Mouse (Mus musculus): ENCODE data around the gene Anxa5. TPM values are rescaled to one million over a fixed set of nuclear protein-coding genes. Genes with fewer than 3 reads are reported as not detected.

Anxa5 gene
- polyA plus RNA-seq, 1 experiment, result 313 TPM

DNA sequence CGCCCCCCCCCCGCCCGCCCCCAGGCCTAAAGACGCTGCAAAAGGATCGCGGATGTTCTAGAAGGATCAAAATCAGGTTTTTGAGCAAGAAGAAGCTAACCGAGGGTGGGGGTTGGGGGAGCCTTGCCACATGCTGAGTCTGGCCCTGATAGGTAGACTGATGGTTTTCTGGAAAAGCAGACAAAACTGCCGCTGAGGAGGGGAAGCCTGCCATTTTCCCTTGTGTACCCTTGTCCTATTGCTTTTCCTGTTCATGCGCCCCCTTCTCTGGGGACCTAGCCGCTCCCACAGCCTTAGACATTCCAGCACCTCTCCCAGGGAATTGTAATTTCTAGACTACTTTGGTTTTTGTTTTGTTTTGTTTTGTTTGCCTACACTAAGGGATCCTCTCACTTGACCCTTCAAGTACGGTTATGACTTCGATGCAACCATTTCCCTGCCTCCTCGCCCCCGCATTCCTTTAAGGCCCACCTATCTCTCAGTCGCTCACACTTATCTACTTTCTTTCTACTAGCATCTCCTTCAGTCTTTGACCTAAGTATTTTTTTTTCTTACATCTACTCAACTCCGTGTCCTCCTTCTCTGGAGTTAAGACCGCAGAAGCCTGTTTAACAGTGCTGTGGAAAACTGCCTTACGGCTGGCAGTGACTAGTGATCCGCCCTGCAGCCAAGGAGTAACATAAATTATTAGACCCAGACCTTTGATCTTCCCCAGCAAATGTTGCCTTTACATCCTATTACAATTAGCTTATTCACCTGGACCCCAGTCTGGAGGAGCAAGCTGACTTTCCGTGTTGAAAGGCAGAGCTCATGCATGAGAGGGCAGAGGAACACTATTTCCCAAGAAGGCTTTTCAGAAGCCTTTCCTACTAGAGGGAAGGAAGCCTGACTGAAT is 814 bp upstream of the Anxa5 start:
- TF ChIP-seq CEBPB (IDR thresholded peaks at IDR 0.05; ENCODE audit: insufficient read depth, poor library complexity, severe bottlenecking) (no peak), POLR2AphosphoS2 (IDR thresholded peaks at IDR 0.05; ENCODE audit: insufficient read length, low read depth) (no peak), SRF (IDR thresholded peaks at IDR 0.05; ENCODE audit: control insufficient read depth, insufficient read length, low read depth) (no peak), TCF3 (IDR thresholded peaks at IDR 0.05; ENCODE audit: insufficient read length, low read depth) (no peak), POLR2A (IDR thresholded peaks at IDR 0.05; ENCODE audit: insufficient read length, low read depth) (no peak), TCF12 (IDR thresholded peaks at IDR 0.05; ENCODE audit: insufficient read depth, poor library complexity, severe bottlenecking) (no peak), MYOD1 (IDR thresholded peaks at IDR 0.05; ENCODE audit: control insufficient read depth in 1 of 3, insufficient read length in 2 of 3, low read depth in 2 of 3) (no peak), REST (IDR thresholded peaks at IDR 0.05; ENCODE audit: insufficient read depth, insufficient read length) (no peak), USF1 (IDR thresholded peaks at IDR 0.05; ENCODE audit: low read depth) (no peak), E2F4 (IDR thresholded peaks at IDR 0.05; ENCODE audit: insufficient read depth) (no peak), MYOG (IDR thresholded peaks at IDR 0.05; ENCODE audit: control insufficient read depth in 1 of 3, insufficient read depth in 1 of 3, insufficient read length in 2 of 3, low read depth in 2 of 3) (no peak)
- Histone ChIP-seq H3K4me3 (peak overlapping the region; percentile 90), H3K4me2 (ENCODE audit: low read depth) (peak overlapping the region; percentile 77), H3K79me2 (ENCODE audit: control insufficient read depth, insufficient read depth) (peaks cover 39% of the 10 kb centered on the region), H3ac (ENCODE audit: control insufficient read depth, insufficient read length) (peak overlapping the region; percentile 29), H3K27me3 (ENCODE audit: control insufficient read depth, insufficient read depth, insufficient read length) (no peaks in the 10 kb centered on the region), H3K36me3 (ENCODE audit: control insufficient read depth, insufficient read depth) (no peaks in the 10 kb centered on the region)

DNA sequence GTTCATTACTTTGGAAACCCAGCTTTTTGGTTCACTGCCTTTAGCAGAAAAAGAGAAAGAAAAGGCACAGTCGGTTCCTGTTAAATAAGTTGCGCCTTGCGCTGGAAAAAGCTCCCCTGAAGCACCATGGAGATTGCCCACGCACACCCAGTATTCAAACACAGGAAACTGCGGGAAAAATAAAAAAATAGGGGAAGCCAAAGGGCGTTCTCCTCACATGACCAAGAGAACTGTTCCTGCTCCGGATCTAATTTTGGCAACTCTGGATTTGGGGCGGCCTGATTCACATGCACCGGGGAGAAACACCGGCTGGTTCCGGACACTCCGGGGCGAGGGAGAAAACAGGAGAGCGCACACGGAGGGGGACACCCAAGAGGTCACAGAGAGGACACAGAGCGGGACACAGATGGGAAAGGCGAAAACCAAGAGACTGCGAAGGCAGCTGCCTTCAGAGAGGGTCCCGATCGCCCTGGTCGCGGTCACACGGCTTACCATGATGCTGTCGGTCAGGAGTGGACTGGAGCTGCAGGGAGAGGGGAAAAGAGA is 683 bp downstream of the Anxa5 start:
- H3K27me3 ChIP-seq (ENCODE audit: control insufficient read depth, insufficient read depth, insufficient read length), result no peaks in the 10 kb centered on the region
- peak overlapping the region; percentile 29 for H3ac ChIP-seq (ENCODE audit: control insufficient read depth, insufficient read length)
- no peaks in the 10 kb centered on the region for H3K36me3 ChIP-seq (ENCODE audit: control insufficient read depth, insufficient read depth)
- peak overlapping the region; percentile 90 for H3K4me3 ChIP-seq
- no peak for TF ChIP-seq MAX (IDR thresholded peaks at IDR 0.05; ENCODE audit: low read depth)
- TF ChIP-seq TCF12 (IDR thresholded peaks at IDR 0.05; ENCODE audit: insufficient read depth, poor library complexity, severe bottlenecking), result no peak
- no peak for TF ChIP-seq CEBPB (IDR thresholded peaks at IDR 0.05; ENCODE audit: insufficient read depth, poor library complexity, severe bottlenecking)
- no peak for TF ChIP-seq REST (IDR thresholded peaks at IDR 0.05; ENCODE audit: insufficient read depth, insufficient read length)
- no peak for TF ChIP-seq E2F4 (IDR thresholded peaks at IDR 0.05; ENCODE audit: insufficient read depth)
- TF ChIP-seq USF1 (IDR thresholded peaks at IDR 0.05; ENCODE audit: low read depth), result peak; percentile 65
- TF ChIP-seq POLR2A (IDR thresholded peaks at IDR 0.05; ENCODE audit: insufficient read length, low read depth), result no peak
- H3K4me2 ChIP-seq (ENCODE audit: low read depth), result peak overlapping the region; percentile 72
- H3K79me2 ChIP-seq (ENCODE audit: control insufficient read depth, insufficient read depth), result peaks cover 54% of the 10 kb centered on the region

DNA sequence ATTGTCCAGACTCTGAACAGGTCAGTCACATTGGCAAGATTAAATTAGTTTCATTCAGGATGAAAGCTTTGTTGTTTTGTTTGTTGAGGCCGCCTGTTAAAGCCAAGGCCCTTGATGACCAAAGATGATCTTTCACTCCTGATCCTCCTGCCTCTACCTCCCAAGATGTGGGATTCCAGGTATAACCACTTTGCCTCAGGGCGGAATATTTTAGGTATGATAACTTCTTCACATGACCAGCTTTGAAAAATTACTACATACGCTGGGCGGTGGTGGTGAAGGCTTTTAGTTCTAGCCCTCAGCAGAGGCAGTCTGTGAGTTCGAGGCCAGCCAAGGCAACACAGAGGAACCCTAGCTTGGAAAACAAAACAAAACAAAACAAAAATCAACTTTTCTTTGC is 1.3 kb downstream of the Anxa5 start:
- Histone ChIP-seq H3K79me2 (ENCODE audit: control insufficient read depth, insufficient read depth) (peaks cover 58% of the 10 kb centered on the region), H3ac (ENCODE audit: control insufficient read depth, insufficient read length) (peak overlapping the region; percentile 29), H3K4me3 (peak overlapping the region; percentile 90), H3K36me3 (ENCODE audit: control insufficient read depth, insufficient read depth) (no peaks in the 10 kb centered on the region), H3K27me3 (ENCODE audit: control insufficient read depth, insufficient read depth, insufficient read length) (no peaks in the 10 kb centered on the region), H3K4me2 (ENCODE audit: low read depth) (peak overlapping the region; percentile 72)
- TF ChIP-seq E2F4 (IDR thresholded peaks at IDR 0.05; ENCODE audit: insufficient read depth), result no peak
- no peak for TF ChIP-seq MAX (IDR thresholded peaks at IDR 0.05; ENCODE audit: low read depth)
- TF ChIP-seq MYOD1 (IDR thresholded peaks at IDR 0.05; ENCODE audit: control insufficient read depth in 1 of 3, insufficient read length in 2 of 3, low read depth in 2 of 3), result no peak
- TF ChIP-seq USF1 (IDR thresholded peaks at IDR 0.05; ENCODE audit: low read depth), result peak; percentile 76
- no peak for TF ChIP-seq MYOG (IDR thresholded peaks at IDR 0.05; ENCODE audit: control insufficient read depth in 1 of 3, insufficient read depth in 1 of 3, insufficient read length in 2 of 3, low read depth in 2 of 3)
- no peak for TF ChIP-seq POLR2A (IDR thresholded peaks at IDR 0.05; ENCODE audit: insufficient read length, low read depth)
- no peak for TF ChIP-seq TCF12 (IDR thresholded peaks at IDR 0.05; ENCODE audit: insufficient read depth, poor library complexity, severe bottlenecking)
- TF ChIP-seq TCF3 (IDR thresholded peaks at IDR 0.05; ENCODE audit: insufficient read length, low read depth), result no peak
- no peak for TF ChIP-seq SRF (IDR thresholded peaks at IDR 0.05; ENCODE audit: control insufficient read depth, insufficient read length, low read depth)

DNA sequence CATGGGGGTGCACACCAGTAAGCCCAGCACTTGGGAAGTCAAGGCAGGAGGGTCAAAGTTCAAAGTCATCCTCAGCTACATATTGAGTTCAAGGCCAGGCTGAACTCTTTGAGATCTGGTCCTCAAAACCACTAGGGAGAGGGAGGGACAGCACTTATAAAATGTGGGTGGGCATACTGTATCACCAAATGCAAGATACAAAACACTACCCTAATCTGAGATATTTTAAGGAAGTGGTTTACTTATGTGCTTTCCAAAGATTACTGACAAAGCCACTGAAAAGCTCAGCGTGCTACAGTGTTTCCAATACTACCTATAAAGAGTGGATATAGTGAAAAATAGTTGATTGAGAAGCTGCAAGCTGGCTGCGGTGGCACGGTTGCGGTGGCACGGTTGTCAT is 2.5 kb downstream of the Anxa5 start:
- H3K36me3 ChIP-seq (ENCODE audit: control insufficient read depth, insufficient read depth), result no peaks in the 10 kb centered on the region
- H3K4me2 ChIP-seq (ENCODE audit: low read depth), result peak overlapping the region; percentile 64
- H3ac ChIP-seq (ENCODE audit: control insufficient read depth, insufficient read length), result no peak overlapping the region
- no peaks in the 10 kb centered on the region for H3K27me3 ChIP-seq (ENCODE audit: control insufficient read depth, insufficient read depth, insufficient read length)
- H3K4me3 ChIP-seq, result peak overlapping the region; percentile 90
- TF ChIP-seq POLR2AphosphoS2 (IDR thresholded peaks at IDR 0.05; ENCODE audit: insufficient read length, low read depth) (no peak), MYOD1 (IDR thresholded peaks at IDR 0.05; ENCODE audit: control insufficient read depth in 1 of 3, insufficient read length in 2 of 3, low read depth in 2 of 3) (no peak), SRF (IDR thresholded peaks at IDR 0.05; ENCODE audit: control insufficient read depth, insufficient read length, low read depth) (no peak)
- H3K79me2 ChIP-seq (ENCODE audit: control insufficient read depth, insufficient read depth), result peaks cover 58% of the 10 kb centered on the region

DNA sequence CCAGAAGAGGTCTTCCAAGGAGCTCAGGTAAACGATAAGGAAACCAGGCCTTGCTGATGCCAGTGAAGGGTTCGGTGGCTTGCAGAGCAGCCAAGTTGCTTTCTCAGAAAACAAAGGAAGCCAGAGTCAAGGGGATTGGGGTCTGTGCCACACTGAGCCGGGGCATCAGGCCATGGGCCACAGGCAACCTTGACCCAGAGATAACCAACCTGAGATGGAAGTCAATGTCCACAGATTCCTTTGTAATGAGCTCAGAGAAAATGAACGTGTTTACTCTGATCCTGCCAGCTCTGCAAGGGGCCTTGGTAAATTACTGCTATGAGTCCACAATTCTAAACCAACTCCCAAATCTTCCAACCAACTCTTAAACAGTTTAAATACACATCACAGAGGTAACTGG is 3.8 kb downstream of the Anxa5 start:
- no peak overlapping the region for H3K4me3 ChIP-seq

More for the DNA sequence above, 3.8 kb downstream of the Anxa5 start:
- H3K79me2 ChIP-seq (ENCODE audit: control insufficient read depth, insufficient read depth), result peaks cover 64% of the 10 kb centered on the region
- TF ChIP-seq MYOG (IDR thresholded peaks at IDR 0.05; ENCODE audit: control insufficient read depth in 1 of 3, insufficient read depth in 1 of 3, insufficient read length in 2 of 3, low read depth in 2 of 3), result no peak
- TF ChIP-seq POLR2A (IDR thresholded peaks at IDR 0.05; ENCODE audit: insufficient read length, low read depth), result no peak
- H3K36me3 ChIP-seq (ENCODE audit: control insufficient read depth, insufficient read depth), result no peaks in the 10 kb centered on the region
- no peaks in the 10 kb centered on the region for H3K27me3 ChIP-seq (ENCODE audit: control insufficient read depth, insufficient read depth, insufficient read length)
- H3ac ChIP-seq (ENCODE audit: control insufficient read depth, insufficient read length), result no peak overlapping the region
- H3K4me2 ChIP-seq (ENCODE audit: low read depth), result peak overlapping the region; percentile 64

All from myocyte (in vitro differentiated cells).